15 mouse cellular contexts compared by ENCODE assay signal in the genomic region with DNA sequence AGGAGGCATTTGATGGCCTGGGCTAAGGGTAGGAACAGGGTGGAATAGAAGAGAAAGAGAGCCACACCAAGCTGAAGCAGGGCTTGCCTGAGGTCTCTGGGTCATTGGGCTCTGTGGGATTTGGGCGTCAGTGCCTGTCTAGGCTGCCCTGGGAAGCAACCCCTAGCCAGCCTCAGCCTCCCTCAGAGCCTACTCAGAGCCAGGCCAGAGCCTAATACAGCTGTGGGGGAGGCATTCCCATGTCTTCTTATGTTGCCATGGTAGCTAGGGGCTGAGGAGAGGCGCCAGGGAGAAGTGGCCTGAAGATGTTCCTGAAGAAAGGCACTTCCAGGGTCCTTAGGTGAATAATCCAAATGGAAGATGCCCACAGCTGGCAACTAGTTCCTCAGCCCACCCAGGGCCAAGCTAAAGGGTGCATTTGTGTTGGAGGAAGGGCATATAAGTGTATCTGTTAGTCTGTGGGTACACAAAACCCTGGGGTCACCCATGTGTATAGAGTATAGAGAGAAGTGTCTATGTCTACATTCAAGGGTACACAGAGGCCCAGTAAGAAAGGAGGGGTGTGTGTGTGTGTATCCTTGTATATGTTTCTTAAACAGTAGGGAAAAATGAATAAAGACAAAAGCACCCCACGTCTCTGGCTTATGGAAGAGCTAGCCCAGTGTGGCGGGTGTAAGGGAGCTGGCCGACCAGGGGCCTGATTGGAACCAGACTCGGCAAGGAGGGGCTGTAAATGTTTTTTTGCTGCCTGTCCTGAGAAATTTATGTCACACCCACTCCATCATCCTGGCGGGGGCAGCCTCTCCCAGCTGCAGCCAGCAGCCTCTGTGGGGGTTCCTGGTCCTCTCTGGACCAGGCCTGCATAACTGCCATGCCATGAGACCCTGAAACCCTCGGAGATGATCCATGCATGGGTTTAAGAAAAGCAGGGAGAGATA.
DNase-seq lines count a peak whose midpoint lies in the region; ATAC-seq lines count a peak whose summit lies in the region.
"Had no signal": no experiment of that assay in that cellular context is flagged by ENCODE, and none has a peak within 500 bp of the region (broad histone marks: within the 10 kb centered on the region; RNA-seq: fewer than 3 reads in every experiment).

No protein-coding gene starts in this region.

- ATAC-seq in hindbrain, embryonic 15.5 days (ENCODE audit: low FRiP score, low read depth) = 0 out of 2 replicates have a peak, but pooled peaks have one; percentile 59
- no peak for ATAC-seq in hindbrain, embryonic 12.5 days (ENCODE audit: low FRiP score)
- peak; percentile 34; the same call in 1 of the 2 replicates for ATAC-seq in lung, embryonic 16.5 days (ENCODE audit: low read depth)
- ATAC-seq: hindbrain, postnatal 0 days had no signal

- H3K9me3 ChIP-seq in hindbrain, embryonic 15.5 days = no peaks in the 10 kb centered on the region
- no peaks in the 10 kb centered on the region for H3K9me3 ChIP-seq in hindbrain, embryonic 12.5 days (replicated peaks)
- H3K9me3 ChIP-seq in lung, embryonic 16.5 days (ENCODE audit: control insufficient read depth, low read length) = no peaks in the 10 kb centered on the region
- no peaks in the 10 kb centered on the region for H3K9me3 ChIP-seq in embryonic facial prominence, embryonic 10.5 days
- H3K9me3 ChIP-seq in limb, embryonic 10.5 days (replicated peaks) = no peaks in the 10 kb centered on the region
- H3K9me3 ChIP-seq: heart, embryonic 15.5 days; liver, embryonic 13.5 days had no signal

- no peak overlapping the region for H3K9ac ChIP-seq in hindbrain, embryonic 15.5 days
- no peak overlapping the region for H3K9ac ChIP-seq in hindbrain, embryonic 12.5 days
- no peak overlapping the region for H3K9ac ChIP-seq in lung, embryonic 16.5 days (ENCODE audit: low read length)
- H3K9ac ChIP-seq: heart, embryonic 15.5 days; liver, embryonic 13.5 days had no signal

- no peak overlapping the region for H3K4me3 ChIP-seq in hindbrain, embryonic 15.5 days
- H3K4me3 ChIP-seq in hindbrain, embryonic 12.5 days = no peak overlapping the region
- no peak overlapping the region for H3K4me3 ChIP-seq in lung, embryonic 16.5 days (ENCODE audit: low read length)
- no peak overlapping the region for H3K4me3 ChIP-seq in embryonic facial prominence, embryonic 10.5 days
- no peak overlapping the region for H3K4me3 ChIP-seq in limb, embryonic 10.5 days
- H3K4me3 ChIP-seq: heart, embryonic 15.5 days; liver, embryonic 13.5 days had no signal

- H3K27me3 ChIP-seq in hindbrain, embryonic 15.5 days = peaks cover 9% of the 10 kb centered on the region; the same call in 1 of the 2 replicates
- peaks cover 57% of the 10 kb centered on the region for H3K27me3 ChIP-seq in hindbrain, embryonic 12.5 days
- H3K27me3 ChIP-seq in lung, embryonic 16.5 days (ENCODE audit: control insufficient read depth, insufficient read depth, low read depth, low read length) = no peaks in the 10 kb centered on the region; the same call in 1 of the 2 replicates
- peaks cover 99% of the 10 kb centered on the region for H3K27me3 ChIP-seq in embryonic facial prominence, embryonic 10.5 days (replicated peaks; ENCODE audit: low read depth, poor library complexity, severe bottlenecking)
- H3K27me3 ChIP-seq in limb, embryonic 10.5 days (ENCODE audit: low read depth, poor library complexity, severe bottlenecking) = peaks cover 99% of the 10 kb centered on the region

- no peak overlapping the region for H3K27ac ChIP-seq in hindbrain, embryonic 15.5 days (replicated peaks)
- H3K27ac ChIP-seq in hindbrain, embryonic 12.5 days = no peak overlapping the region
- H3K27ac ChIP-seq in lung, embryonic 16.5 days (ENCODE audit: low read length) = peak overlapping the region; percentile 16; the same call in 1 of the 2 replicates
- peak overlapping the region; percentile 67 for H3K27ac ChIP-seq in embryonic facial prominence, embryonic 10.5 days (replicated peaks)
- peak overlapping the region; percentile 81 for H3K27ac ChIP-seq in limb, embryonic 10.5 days
- H3K27ac ChIP-seq: heart, embryonic 15.5 days; hindbrain, postnatal 0 days; liver, embryonic 13.5 days had no signal

- H3K36me3 ChIP-seq in hindbrain, embryonic 15.5 days = no peaks in the 10 kb centered on the region
- H3K36me3 ChIP-seq in hindbrain, embryonic 12.5 days = no peaks in the 10 kb centered on the region
- H3K36me3 ChIP-seq in lung, embryonic 16.5 days (ENCODE audit: control insufficient read depth, insufficient read depth, low read length) = no peaks in the 10 kb centered on the region
- no peaks in the 10 kb centered on the region for H3K36me3 ChIP-seq in embryonic facial prominence, embryonic 10.5 days (replicated peaks)
- no peaks in the 10 kb centered on the region for H3K36me3 ChIP-seq in limb, embryonic 10.5 days
- H3K36me3 ChIP-seq: heart, embryonic 15.5 days; liver, embryonic 13.5 days had no signal

- no peak for DNase-seq in lung, postnatal 36 days
- peak; percentile 51 for DNase-seq in embryonic facial prominence, embryonic 10.5 days (ENCODE audit: low spot score)
- DNase-seq in limb, embryonic 10.5 days (ENCODE audit: low spot score) = peak; percentile 70
- no peak for DNase-seq in gastrocnemius, adult 8-10 months (ENCODE audit: low spot score in 2 of 2)
- DNase-seq in left cerebral cortex, adult 8-10 months (ENCODE audit: low spot score in 2 of 2) = no peak
- DNase-seq: adrenal gland, postnatal 25 days; cerebellum, adult 9-11 months; gastrocnemius, postnatal 36 days; liver, embryonic 13.5 days; thymus, adult 2 months had no signal

- H3K4me2 ChIP-seq in hindbrain, embryonic 15.5 days = no peak overlapping the region
- H3K4me2 ChIP-seq in hindbrain, embryonic 12.5 days (replicated peaks) = no peak overlapping the region
- H3K4me2 ChIP-seq in lung, embryonic 16.5 days (ENCODE audit: low read depth, low read length) = no peak overlapping the region
- H3K4me2 ChIP-seq: heart, embryonic 15.5 days; liver, embryonic 13.5 days had no signal

- 53% methylated on average over 8 of the region's 8 CpGs for WGBS in hindbrain, embryonic 15.5 days
- 39% methylated on average over 8 of the region's 8 CpGs for WGBS in hindbrain, embryonic 12.5 days
- 47% methylated on average over 8 of the region's 8 CpGs for WGBS in lung, embryonic 16.5 days
- 53% methylated on average over 8 of the region's 8 CpGs for WGBS in embryonic facial prominence, embryonic 10.5 days
- WGBS in limb, embryonic 10.5 days = 24% methylated on average over 8 of the region's 8 CpGs

- peaks cover 4% of the 10 kb centered on the region; the same call in 1 of the 2 replicates for H3K4me1 ChIP-seq in hindbrain, embryonic 15.5 days (replicated peaks)
- H3K4me1 ChIP-seq in hindbrain, embryonic 12.5 days = 0 out of 2 replicates have a peak, but pooled peaks cover 5% of the 10 kb centered on the region
- H3K4me1 ChIP-seq in lung, embryonic 16.5 days (replicated peaks; ENCODE audit: control insufficient read depth, insufficient read depth, low read length) = peaks cover 6% of the 10 kb centered on the region; the same call in 1 of the 2 replicates
- H3K4me1 ChIP-seq in embryonic facial prominence, embryonic 10.5 days = peaks cover 29% of the 10 kb centered on the region
- H3K4me1 ChIP-seq in limb, embryonic 10.5 days = peaks cover 52% of the 10 kb centered on the region
- H3K4me1 ChIP-seq: heart, embryonic 15.5 days; liver, embryonic 13.5 days had no signal

Comparison
In these comparisons a context has a peak if more than half of its experiments do, and no peak if none do; other contexts are left out.
1. H3K27ac ChIP-seq: peak in lung, embryonic 16.5 days (single experiment), embryonic facial prominence, embryonic 10.5 days (single experiment) and limb, embryonic 10.5 days (single experiment); none in hindbrain, embryonic 15.5 days (single experiment) and hindbrain, embryonic 12.5 days (single experiment).
2. DNase-seq: peak in embryonic facial prominence, embryonic 10.5 days (single experiment) and limb, embryonic 10.5 days (single experiment); none in lung, postnatal 36 days (single experiment), gastrocnemius, adult 8-10 months (0 of 2) and left cerebral cortex, adult 8-10 months (0 of 2).